Mouse (Mus musculus) thymus, postnatal 10 days (tissue): Measurements from ENCODE around the gene Tuft1.
"Not testable (repeated sequence)": the region's sequence is repeated elsewhere in the genome, so short reads cannot be mapped to it uniquely, and the experiment has no call there.

Source experiments
- DNase-seq, 2 experiments: peaks; one replicate each; pipeline ENCODE4 v3.0.0; 2021; ENCODE audit warnings: low spot score in 2 of 2

The Tuft1 gene

GRCm38 (mm10) chr3:94658740-94659095, at the start of gene Tuft1:
TSS of gene Tuft1 (minus strand) at chr3:94658872.
- DNase-seq = peak; percentile 79 to 80

GRCm38 (mm10) chr3:94703364-94703763, 44.7 kb upstream of the Tuft1 start:
- peak in 1 of 2 experiments; percentile 14 for DNase-seq

- DNase-seq = no peak
Observed at GRCm38 (mm10) chr3:94702856-94703255, 44.2 kb upstream of the Tuft1 start.

- not testable (repeated sequence) for DNase-seq
Observed at GRCm38 (mm10) chr3:94702163-94702810, 43.6 kb upstream of the Tuft1 start.

GRCm38 (mm10) chr3:94696257-94696656, 37.6 kb upstream of the Tuft1 start:
- DNase-seq = not testable (repeated sequence)

- not testable (repeated sequence) for DNase-seq
Observed at GRCm38 (mm10) chr3:94695591-94695990, 36.9 kb upstream of the Tuft1 start.

- DNase-seq = not testable (repeated sequence)
Observed at GRCm38 (mm10) chr3:94693874-94694273, 35.2 kb upstream of the Tuft1 start.

GRCm38 (mm10) chr3:94693329-94693825, 34.7 kb upstream of the Tuft1 start, which contains the start of gene Selenbp2:
TSS of gene Selenbp2 (plus strand) at chr3:94693556.
- DNase-seq = no peak

- DNase-seq = not testable (repeated sequence)
Observed at GRCm38 (mm10) chr3:94691694-94692093, 33.0 kb upstream of the Tuft1 start.

- no peak for DNase-seq
Observed at GRCm38 (mm10) chr3:94690616-94691247, 32.1 kb upstream of the Tuft1 start.

GRCm38 (mm10) chr3:94690162-94690561, 31.5 kb upstream of the Tuft1 start:
- DNase-seq = not testable (repeated sequence)

- not testable (repeated sequence) for DNase-seq
Observed at GRCm38 (mm10) chr3:94689195-94689594, 30.5 kb upstream of the Tuft1 start.

GRCm38 (mm10) chr3:94688698-94689097, 30.0 kb upstream of the Tuft1 start:
- not testable (repeated sequence) for DNase-seq

GRCm38 (mm10) chr3:94685989-94686772, 27.5 kb upstream of the Tuft1 start:
- not testable (repeated sequence) for DNase-seq

- no peak for DNase-seq
Observed at GRCm38 (mm10) chr3:94683646-94684045, 25.0 kb upstream of the Tuft1 start.

- DNase-seq = no peak
Observed at GRCm38 (mm10) chr3:94680783-94681182, 22.1 kb upstream of the Tuft1 start.

- not testable (repeated sequence) for DNase-seq
Observed at GRCm38 (mm10) chr3:94680032-94680431, 21.4 kb upstream of the Tuft1 start.

GRCm38 (mm10) chr3:94679351-94679841, 20.7 kb upstream of the Tuft1 start:
- DNase-seq = no peak

GRCm38 (mm10) chr3:94675101-94675500, 16.4 kb upstream of the Tuft1 start:
- not testable (repeated sequence) for DNase-seq

- not testable (repeated sequence) for DNase-seq
Observed at GRCm38 (mm10) chr3:94665896-94666295, 7.2 kb upstream of the Tuft1 start.

GRCm38 (mm10) chr3:94665060-94665802, 6.6 kb upstream of the Tuft1 start:
- not testable (repeated sequence) for DNase-seq
